Mouse (Mus musculus) brain, embryonic 18.5 days (tissue): ENCODE data around the gene Car4.

Experiments used
- DNase-seq: peaks from one replicate; pipeline ENCODE4 v3.0.0-alpha.2; 2012; ENCODE audit warnings: low read depth, low spot score

Car4 gene

DNA sequence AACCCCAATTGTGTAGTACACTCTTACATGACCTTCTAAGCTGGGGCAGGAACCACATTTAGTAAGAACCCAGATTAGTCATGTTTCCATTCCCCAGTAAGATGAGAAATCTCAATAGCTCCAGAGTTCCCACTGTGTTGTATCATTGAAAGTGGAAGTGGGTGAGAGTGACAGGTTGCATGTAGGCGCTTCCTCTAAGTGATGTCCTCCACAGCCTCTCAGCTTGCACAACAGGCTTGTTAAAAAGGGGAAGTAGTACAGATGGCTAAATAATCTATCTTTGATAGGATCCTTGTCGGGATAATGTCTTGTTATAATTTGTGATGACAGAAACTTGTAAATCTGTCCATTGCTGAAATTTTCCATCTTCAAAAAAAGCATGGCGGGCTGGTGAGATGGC, 46.0 kb downstream of the Car4 start:
- no peak for DNase-seq

DNA sequence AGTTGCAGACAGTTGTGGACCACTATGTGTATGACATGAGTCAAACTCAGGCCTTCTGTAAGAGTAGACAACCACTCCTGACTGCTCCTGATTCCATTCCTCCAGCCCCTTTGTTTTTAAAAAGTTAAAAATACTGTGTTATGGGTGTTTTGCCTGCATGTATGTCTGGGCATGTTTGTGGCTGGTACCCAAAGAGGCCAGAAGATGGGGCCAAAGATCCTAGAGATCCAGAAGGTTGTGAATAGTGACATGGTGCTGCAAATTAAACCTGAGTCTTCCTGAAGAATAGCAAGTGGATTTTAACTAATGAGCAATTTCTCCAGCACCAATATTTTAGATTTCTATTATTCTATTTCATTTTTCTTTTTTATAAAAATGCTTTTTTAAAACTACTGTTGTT, 55.5 kb downstream of the Car4 start:
- no peak for DNase-seq
